Mouse (Mus musculus) midbrain, postnatal 0 days (tissue): ENCODE data around the gene Hist1h2bf. TPM values are rescaled to one million over a fixed set of nuclear protein-coding genes. Genes with fewer than 3 reads are reported as not detected.
"Not testable (repeated sequence)": the region's sequence is repeated elsewhere in the genome, so short reads cannot be mapped to it uniquely, and the experiment has no call there.

ENCODE experiments used
- ATAC-seq: fragments of 200-750 bp; cut with Nextera tagmentation; 2 replicates; pipeline ENCODE4 v1.8.0; 2017; ENCODE audit warnings: moderate number of reproducible peaks, mild to moderate bottlenecking, moderate TSS enrichment, moderate library complexity; ENCODE audit not compliant: low FRiP score
- DNase-seq: peaks from one replicate; pipeline ENCODE4 v3.0.0-alpha.2; 2015; ENCODE audit warnings: low spot score
- H3K27ac ChIP-seq: fragments of 300-500 bp; sonication (generic); 2 replicates; pipeline ENCODE4 v1.5.1; 2014; ENCODE audit warnings: low read depth, mild to moderate bottlenecking, low read length, mixed read lengths
- H3K27me3 ChIP-seq: fragments of 300-500 bp; sonication (generic); 2 replicates; pipeline ENCODE4 v1.6.1; 2014; ENCODE audit warnings: low read length, control low read depth, mixed read lengths; ENCODE audit not compliant: insufficient read depth
- H3K36me3 ChIP-seq: fragments of 300-500 bp; sonication (generic); 2 replicates; pipeline ENCODE4 v1.6.1; 2014; ENCODE audit warnings: low read length, control low read depth, mixed read lengths; ENCODE audit not compliant: insufficient read depth
- H3K4me1 ChIP-seq: fragments of 300-500 bp; sonication (generic); 2 replicates; pipeline ENCODE4 v1.6.1; 2014; ENCODE audit warnings: mild to moderate bottlenecking, control low read depth, antibody characterized with exemption, low read length, mixed read lengths; ENCODE audit not compliant: insufficient read depth
- H3K4me2 ChIP-seq: fragments of 300-500 bp; sonication (generic); 2 replicates; pipeline ENCODE4 v1.6.1; 2014; ENCODE audit warnings: low read depth, mild to moderate bottlenecking, low read length, mixed read lengths; ENCODE audit not compliant: poor library complexity, severe bottlenecking
- H3K4me3 ChIP-seq: fragments of 300-500 bp; sonication (generic); 2 replicates; pipeline ENCODE4 v1.5.1; 2014; ENCODE audit warnings: low read depth, mild to moderate bottlenecking, low read length, moderate library complexity
- H3K9ac ChIP-seq: fragments of 300-500 bp; sonication (generic); replicated peaks from 2 replicates; pipeline ENCODE4 v1.6.1; 2014; ENCODE audit warnings: mild to moderate bottlenecking, low read length, moderate library complexity, mixed read lengths; ENCODE audit not compliant: poor library complexity, severe bottlenecking
- H3K9me3 ChIP-seq: fragments of 300-500 bp; sonication (generic); 2 replicates; pipeline ENCODE4 v1.6.1; 2016; ENCODE audit warnings: low read length, control low read depth
- CTCF ChIP-seq: IDR thresholded peaks from 2 replicates; pipeline ENCODE4 v1.5.1; 2016; ENCODE audit warnings: antibody characterized with exemption, mild to moderate bottlenecking
- WGBS: fragments of 180-500 bp; shearing (Covaris S2); extraction: QIAGEN DNeasy Blood & Tissue Kit; methylation state at CpG from one replicate; pipeline ENCODE4 v1.1.7; 2014; 5-methylcytosine and 5-hydroxymethylcytosine counted together
- polyA plus RNA-seq: library from polyadenylated mRNA; unstranded; fragments of >200 nt; fragmentation: Nextera tagmentation; extraction: Ambion mirVana; gene quantifications from 2 replicates; pipeline ENCODE4 v1.2.1, GENCODE M21; 2015
- total RNA-seq: library from RNA; depleted of rRNA; stranded (reverse); fragments of >200 nt; gene quantifications from 2 replicates; pipeline ENCODE4 v1.2.3, GENCODE M21; 2014

Hist1h2bf gene
- total and polyA plus RNA-seq, 2 experiments from 2014 or later, result 0.43 to 327 TPM

DNA sequence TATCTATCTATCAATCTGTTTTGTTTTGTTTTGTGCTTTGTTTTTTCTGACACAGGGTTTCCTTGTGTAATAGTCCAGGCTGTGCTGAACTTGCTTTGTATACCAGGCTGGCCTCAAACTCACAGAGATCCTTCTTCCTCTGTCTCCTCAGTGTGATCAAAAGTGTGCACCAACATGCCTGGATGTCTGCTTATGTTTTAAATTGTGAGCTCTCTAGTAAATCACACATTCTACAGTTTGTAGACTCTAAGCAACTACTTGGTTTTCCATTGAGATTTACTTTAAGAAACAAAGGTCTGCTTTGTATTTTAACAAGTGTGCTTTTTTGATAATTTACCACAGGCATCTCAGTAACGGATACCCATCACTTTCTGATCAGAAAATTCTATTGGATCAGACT lies 3.8 kb upstream of the Hist1h2bf start:
- H3K27me3 ChIP-seq, result no peaks in the 10 kb centered on the region
- H3K4me3 ChIP-seq, result no peak overlapping the region
- no peak for TF ChIP-seq CTCF
- no peaks in the 10 kb centered on the region for H3K36me3 ChIP-seq
- H3K9me3 ChIP-seq, result no peaks in the 10 kb centered on the region
- no peak overlapping the region for H3K27ac ChIP-seq
- no peak overlapping the region for H3K9ac ChIP-seq
- H3K4me1 ChIP-seq, result peaks cover 10% of the 10 kb centered on the region; the same call in 1 of the 2 replicates
- ATAC-seq, result no peak
- no peak for DNase-seq
- no peak overlapping the region for H3K4me2 ChIP-seq
- WGBS, result 98% methylated on average over 1 of the region's 1 CpGs

DNA sequence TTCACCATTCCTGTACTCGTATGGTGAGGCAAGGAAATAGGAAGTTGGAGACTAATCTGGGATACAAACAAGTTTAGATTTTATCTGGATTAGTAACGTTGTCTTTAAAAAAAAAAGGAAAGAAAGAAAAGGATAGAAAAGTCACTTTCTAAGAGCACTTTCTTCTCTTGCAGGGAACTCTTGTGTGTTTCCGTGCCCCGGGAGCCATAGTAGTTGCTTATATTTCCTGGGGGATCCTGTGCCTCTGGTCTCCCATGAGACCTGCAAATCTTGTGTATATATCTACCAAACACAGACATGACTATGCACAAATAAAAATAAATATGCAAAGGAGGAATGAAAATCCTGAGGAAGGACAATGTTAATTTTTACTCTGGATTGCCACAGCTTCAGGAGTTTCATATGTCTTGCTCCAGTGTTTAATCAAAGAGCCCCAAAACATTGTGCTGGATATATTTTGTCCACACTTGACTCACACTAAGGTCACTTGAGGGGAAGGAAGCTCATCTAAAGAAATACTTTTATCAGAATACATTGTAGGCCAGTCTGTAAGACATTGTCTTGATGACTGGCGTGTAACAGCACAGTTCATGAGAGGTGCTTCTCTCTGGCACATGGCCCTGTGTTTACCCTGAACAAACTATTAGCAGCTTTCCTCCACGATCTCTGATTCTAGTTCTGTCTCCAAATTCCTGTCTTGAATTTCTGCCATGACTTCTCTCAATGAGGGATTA lies 3.1 kb upstream of the Hist1h2bf start:
- H3K27me3 ChIP-seq, result no peaks in the 10 kb centered on the region
- no peaks in the 10 kb centered on the region for H3K36me3 ChIP-seq
- no peak for DNase-seq
- no peak overlapping the region for H3K4me3 ChIP-seq
- H3K4me2 ChIP-seq, result 0 out of 2 replicates have a peak overlapping the region, but pooled peaks have one; percentile 53
- no peak for TF ChIP-seq CTCF
- peaks cover 10% of the 10 kb centered on the region; the same call in 1 of the 2 replicates for H3K4me1 ChIP-seq
- H3K27ac ChIP-seq, result no peak overlapping the region
- H3K9me3 ChIP-seq, result no peaks in the 10 kb centered on the region
- 55% methylated on average over 6 of the region's 6 CpGs for WGBS
- H3K9ac ChIP-seq, result no peak overlapping the region
- ATAC-seq, result no peak

DNA sequence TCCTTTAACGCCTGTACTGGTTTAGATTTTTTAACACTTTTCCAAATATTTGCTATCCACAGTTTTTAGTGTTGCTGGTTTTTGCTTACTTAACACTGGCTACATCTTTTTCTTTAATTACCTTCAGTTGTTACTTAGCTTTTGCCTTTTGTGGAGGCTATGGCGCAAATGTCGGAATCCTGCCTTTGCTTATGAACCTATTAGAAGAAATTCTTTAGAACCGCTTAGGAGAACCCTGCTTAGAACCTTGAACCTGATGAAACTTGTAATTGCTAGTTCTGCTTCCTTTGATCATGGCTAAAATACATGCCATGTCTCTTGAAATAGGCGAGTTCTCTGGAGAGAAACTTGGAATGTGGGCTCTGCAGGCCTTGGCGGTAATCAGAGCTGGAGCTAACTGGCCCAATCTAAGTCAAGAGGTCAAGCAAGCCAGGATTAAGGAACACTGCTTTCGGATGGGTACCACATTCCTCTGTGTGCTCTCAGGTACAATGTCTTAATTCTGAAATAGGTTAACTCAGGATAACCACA lies 2.4 kb upstream of the Hist1h2bf start:
- ATAC-seq (no peak), DNase-seq (no peak)
- Histone ChIP-seq H3K4me3 (peak overlapping the region; percentile 38), H3K4me1 (0 out of 2 replicates have a peak, but pooled peaks cover 8% of the 10 kb centered on the region), H3K27ac (no peak overlapping the region), H3K4me2 (peak overlapping the region; percentile 53), H3K27me3 (no peaks in the 10 kb centered on the region), H3K36me3 (no peaks in the 10 kb centered on the region), H3K9ac (no peak overlapping the region), H3K9me3 (no peaks in the 10 kb centered on the region)
- no peak for TF ChIP-seq CTCF
- 10% methylated on average over 7 of the region's 7 CpGs for WGBS

DNA sequence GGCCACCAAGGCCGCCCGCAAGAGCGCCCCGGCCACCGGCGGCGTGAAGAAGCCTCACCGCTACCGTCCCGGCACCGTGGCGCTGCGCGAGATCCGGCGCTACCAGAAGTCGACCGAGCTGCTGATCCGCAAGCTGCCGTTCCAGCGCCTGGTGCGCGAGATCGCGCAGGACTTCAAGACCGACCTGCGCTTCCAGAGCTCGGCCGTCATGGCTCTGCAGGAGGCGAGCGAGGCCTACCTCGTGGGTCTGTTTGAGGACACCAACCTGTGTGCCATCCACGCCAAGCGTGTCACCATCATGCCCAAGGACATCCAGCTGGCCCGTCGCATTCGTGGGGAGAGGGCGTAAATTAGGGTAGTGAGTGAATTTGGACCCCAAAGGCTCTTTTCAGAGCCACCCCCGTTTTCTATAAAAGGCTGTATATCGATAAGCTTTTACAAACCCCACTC lies 1.9 kb upstream of the Hist1h2bf start:
- H3K36me3 ChIP-seq, DNase-seq, H3K9me3 ChIP-seq, H3K4me1 ChIP-seq, ATAC-seq, H3K27me3 ChIP-seq: not testable (repeated sequence)
- peak overlapping the region; percentile 38 for H3K4me3 ChIP-seq
- peak overlapping the region; percentile 47; the same call in 1 of the 2 replicates for H3K27ac ChIP-seq
- 0 out of 2 replicates have a peak overlapping the region, but pooled peaks have one; percentile 33 for H3K9ac ChIP-seq
- peak overlapping the region; percentile 53 for H3K4me2 ChIP-seq
- WGBS, result 0% methylated on average over 9 of the region's 40 CpGs

DNA sequence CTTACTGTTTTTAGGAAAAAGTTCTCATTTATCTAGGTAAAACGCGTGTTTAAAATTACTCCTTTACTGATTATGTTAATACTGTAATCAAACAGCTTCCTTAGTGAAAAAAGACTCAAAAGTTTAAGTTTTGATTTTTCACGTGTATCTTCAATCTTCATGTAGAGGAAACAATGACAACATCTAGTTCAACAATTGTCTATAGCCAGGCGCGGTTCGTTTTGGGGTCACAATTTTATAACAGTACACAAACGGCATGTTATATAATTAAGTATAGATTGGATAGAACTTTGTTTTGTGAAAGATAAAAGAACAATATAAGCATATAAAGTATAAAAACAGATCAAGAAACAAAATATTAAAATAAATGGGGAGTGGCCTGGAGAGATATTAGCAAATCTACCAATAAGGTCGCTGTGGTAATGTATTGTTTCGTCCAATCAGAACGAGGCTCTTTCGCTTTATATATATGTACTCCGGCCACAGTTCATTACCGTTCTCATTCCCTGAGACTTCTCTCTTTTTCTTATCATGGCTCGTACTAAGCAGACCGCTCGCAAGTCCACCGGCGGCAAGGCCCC lies 1.4 kb upstream of the Hist1h2bf start, which contains the start of gene Hist1h3d:
Gene Hist1h3d (plus strand): TSS at position 493 of the 581 bp plus-strand sequence.
- Histone ChIP-seq H3K36me3 (no peaks in the 10 kb centered on the region), H3K4me2 (peak within 1 kb of the TSS; percentile 53), H3K27me3 (no peaks in the 10 kb centered on the region), H3K9me3 (no peaks in the 10 kb centered on the region), H3K4me1 (0 out of 2 replicates have a peak, but pooled peaks cover 8% of the 10 kb centered on the region), H3K9ac (0 out of 2 replicates have a peak within 1 kb of the TSS, but pooled peaks have one; percentile 33), H3K4me3 (peak within 1 kb of the TSS; percentile 38), H3K27ac (peak within 1 kb of the TSS; percentile 67)
- DNase-seq (peak; percentile 93), ATAC-seq (peak; percentile 63)
- TF ChIP-seq CTCF, result no peak
- WGBS, result under 1% methylated on average over 18 of the region's 18 CpGs

DNA sequence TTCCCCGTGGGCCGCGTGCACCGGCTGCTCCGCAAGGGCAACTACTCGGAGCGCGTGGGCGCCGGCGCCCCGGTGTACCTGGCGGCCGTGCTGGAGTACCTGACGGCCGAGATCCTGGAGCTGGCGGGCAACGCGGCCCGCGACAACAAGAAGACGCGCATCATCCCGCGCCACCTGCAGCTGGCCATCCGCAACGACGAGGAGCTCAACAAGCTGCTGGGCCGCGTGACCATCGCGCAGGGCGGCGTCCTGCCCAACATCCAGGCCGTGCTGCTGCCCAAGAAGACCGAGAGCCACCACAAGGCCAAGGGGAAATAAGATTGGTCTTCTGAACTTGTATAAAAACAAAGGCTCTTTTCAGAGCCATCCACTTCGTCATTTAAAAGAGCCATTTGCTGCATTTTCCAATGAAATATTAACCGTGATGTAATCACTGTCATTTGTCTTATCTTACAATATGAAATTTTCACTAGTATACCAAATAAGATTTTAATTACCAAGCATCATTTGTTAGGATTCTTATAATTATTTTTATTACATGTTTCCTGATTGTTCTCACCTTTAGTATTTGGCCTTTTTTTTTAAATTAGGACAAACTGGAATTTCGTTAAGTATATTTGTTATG lies 662 bp upstream of the Hist1h2bf start:
- H3K36me3 ChIP-seq, H3K4me1 ChIP-seq, H3K9me3 ChIP-seq, DNase-seq, H3K27me3 ChIP-seq, H3K9ac ChIP-seq: not testable (repeated sequence)
- Histone ChIP-seq H3K4me3 (peak overlapping the region; percentile 30), H3K4me2 (peak overlapping the region; percentile 54), H3K27ac (peak overlapping the region; percentile 67)
- WGBS, result under 1% methylated on average over 6 of the region's 39 CpGs
- peak; percentile 45 for ATAC-seq

DNA sequence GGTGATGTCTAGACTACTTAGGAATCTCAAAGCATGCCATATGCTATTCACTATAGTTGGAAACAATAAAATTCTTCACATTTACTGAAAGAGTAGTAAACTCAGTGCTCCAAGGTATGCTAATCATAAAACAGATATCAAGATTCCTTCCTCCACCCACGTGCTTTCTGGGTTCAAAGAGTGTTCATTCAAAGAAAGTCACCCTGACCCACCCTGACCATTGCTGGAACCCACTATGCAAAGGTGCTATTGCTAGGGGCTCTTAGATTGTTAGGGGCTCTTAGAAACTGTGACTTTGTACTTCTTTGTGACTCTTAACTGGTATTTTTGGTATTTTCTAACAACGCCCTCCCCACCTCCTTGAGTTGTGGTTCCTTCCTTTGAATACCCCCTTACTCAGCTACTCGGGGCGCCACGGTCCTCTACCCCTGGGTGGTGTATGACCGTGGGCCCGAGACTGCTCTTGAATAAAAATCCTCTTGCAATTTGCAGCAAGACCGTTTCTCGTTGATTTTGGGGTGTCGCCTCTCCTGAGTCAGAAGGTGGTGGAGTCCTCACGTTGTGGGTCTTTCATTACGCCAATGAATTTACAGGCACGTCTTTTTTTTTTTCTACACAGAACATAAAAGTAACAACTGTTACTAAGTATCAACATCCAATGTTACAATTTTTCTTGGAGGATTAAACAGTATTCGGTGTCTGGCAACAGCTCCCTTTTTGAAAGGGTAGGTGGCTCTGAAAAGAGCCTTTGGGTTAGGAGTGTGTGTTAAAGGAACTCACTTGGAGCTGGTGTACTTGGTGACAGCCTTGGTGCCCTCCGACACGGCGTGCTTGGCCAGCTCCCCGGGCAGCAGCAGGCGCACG lies 730 bp downstream of the Hist1h2bf start:
- WGBS, result 12% methylated on average over 18 of the region's 20 CpGs
- H3K9me3 ChIP-seq, DNase-seq, H3K4me1 ChIP-seq, H3K9ac ChIP-seq, H3K27me3 ChIP-seq, H3K36me3 ChIP-seq, ATAC-seq: not testable (repeated sequence)
- Histone ChIP-seq H3K4me2 (peak overlapping the region; percentile 54), H3K27ac (peak overlapping the region; percentile 47; the same call in 1 of the 2 replicates), H3K4me3 (peak overlapping the region; percentile 30; the same call in 1 of the 2 replicates)
